Mouse (Mus musculus) spleen, embryonic (tissue): ENCODE data around the gene Nploc4.

Source experiments
- CTCF ChIA-PET: fragments of 350-600 bp; sonication (Branson Sonifier 250); formaldehyde crosslinking; loops from one replicate; lab custom pipeline; 2022; lab: Charles Lee

Nploc4 gene

GRCm38 (mm10) chr11:120437152-120437856 lies at the start of gene Nploc4:
TSS of gene Nploc4 (minus strand) at chr11:120437708.
- CTCF ChIA-PET: interaction anchor here (0.6 to 0.7 kb wide), 3 partner anchors 58 to 1363 kb away, joined by 3 to 12 read pairs (median 9); partner anchors contain the start of gene Faap100

- CTCF ChIA-PET: no interaction called here
Observed at GRCm38 (mm10) chr11:120485251-120485650, 47.7 kb upstream of the Nploc4 start.

GRCm38 (mm10) chr11:120484265-120484981 lies 46.9 kb upstream of the Nploc4 start, which contains the start of gene Mrpl12:
TSS of gene Mrpl12 (plus strand) at chr11:120484613.
- CTCF ChIA-PET: no interaction called here

GRCm38 (mm10) chr11:120483448-120483934 lies 46.0 kb upstream of the Nploc4 start:
- CTCF ChIA-PET: no interaction called here

- CTCF ChIA-PET: no interaction called here
Observed at GRCm38 (mm10) chr11:120472052-120472451, 34.5 kb upstream of the Nploc4 start.

- CTCF ChIA-PET: no interaction called here
Observed at GRCm38 (mm10) chr11:120467736-120468092, 30.2 kb upstream of the Nploc4 start.

GRCm38 (mm10) chr11:120467051-120467735 lies 29.7 kb upstream of the Nploc4 start, which contains the start of gene Arl16:
TSS of gene Arl16 (minus strand) at chr11:120467607.
- CTCF ChIA-PET: no interaction called here

GRCm38 (mm10) chr11:120465521-120465920 lies 28.0 kb upstream of the Nploc4 start:
- CTCF ChIA-PET: no interaction called here

GRCm38 (mm10) chr11:120464365-120464764 lies 26.9 kb upstream of the Nploc4 start:
- CTCF ChIA-PET: no interaction called here

- CTCF ChIA-PET: no interaction called here
Observed at GRCm38 (mm10) chr11:120463536-120463935, 26.0 kb upstream of the Nploc4 start.

- CTCF ChIA-PET: no interaction called here
Observed at GRCm38 (mm10) chr11:120458847-120459597, 21.5 kb upstream of the Nploc4 start.

- CTCF ChIA-PET: no interaction called here
Observed at GRCm38 (mm10) chr11:120457772-120458751, 20.6 kb upstream of the Nploc4 start, which contains the start of the genes Oxld1 and Ccdc137. TSS of gene Oxld1 (minus strand) at chr11:120458068. TSS of gene Ccdc137 (plus strand) at chr11:120458115.

GRCm38 (mm10) chr11:120457370-120457769 lies 19.9 kb upstream of the Nploc4 start:
- CTCF ChIA-PET: no interaction called here

GRCm38 (mm10) chr11:120455413-120455812 lies 17.9 kb upstream of the Nploc4 start:
- CTCF ChIA-PET: no interaction called here

- CTCF ChIA-PET: interaction anchor here (0.6 kb wide), 1 partner anchor 168 kb away, joined by 3 read pairs; no protein-coding TSS in a partner anchor
Observed at GRCm38 (mm10) chr11:120454965-120455364, 17.5 kb upstream of the Nploc4 start.

- CTCF ChIA-PET: no interaction called here
Observed at GRCm38 (mm10) chr11:120453306-120453705, 15.8 kb upstream of the Nploc4 start, which contains the start of gene Pde6g. TSS of gene Pde6g (minus strand) at chr11:120453500.

GRCm38 (mm10) chr11:120452246-120452645 lies 14.7 kb upstream of the Nploc4 start:
- CTCF ChIA-PET: no interaction called here

GRCm38 (mm10) chr11:120447179-120447578 lies 9.7 kb upstream of the Nploc4 start:
- CTCF ChIA-PET: no interaction called here

GRCm38 (mm10) chr11:120445475-120445874 lies 8.0 kb upstream of the Nploc4 start:
- CTCF ChIA-PET: no interaction called here

- CTCF ChIA-PET: interaction anchor here (0.5 kb wide), 1 partner anchor 9 kb away, joined by 3 read pairs; no protein-coding TSS in a partner anchor
Observed at GRCm38 (mm10) chr11:120444106-120444505, 6.6 kb upstream of the Nploc4 start.
